ENCODE assay signal across 10 mouse cellular contexts in the genomic region with DNA sequence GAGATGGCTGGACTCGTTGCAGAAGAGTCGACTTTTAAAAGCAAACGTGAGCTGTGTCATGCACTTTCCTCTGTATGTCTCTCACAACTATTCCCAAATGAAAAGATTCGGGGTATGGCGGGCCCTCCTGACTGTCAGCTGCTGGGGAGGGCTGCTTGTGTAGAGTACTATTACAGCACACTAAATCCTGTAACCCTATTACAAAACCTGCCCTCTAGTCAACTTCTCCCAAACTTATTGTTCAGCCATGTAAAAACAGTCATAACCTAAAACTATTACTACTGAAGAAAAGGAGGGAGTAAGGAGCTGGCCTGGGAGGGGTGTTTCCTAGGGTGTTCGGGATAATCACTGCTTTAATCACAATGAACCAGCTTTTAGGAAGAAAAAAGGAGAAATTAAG. TPM values are rescaled to one million over a fixed set of nuclear protein-coding genes. Genes with fewer than 3 reads are reported as not detected.
DNase-seq lines count a peak whose midpoint lies in the region; ATAC-seq and TF ChIP-seq lines count a peak whose summit lies in the region.
"Had no signal": no experiment of that assay in that cellular context is flagged by ENCODE, and none has a peak within 500 bp of the region (broad histone marks: within the 10 kb centered on the region; RNA-seq: fewer than 3 reads in every experiment).

No protein-coding gene starts in this region.

- no peaks in the 10 kb centered on the region for H3K36me3 ChIP-seq in heart, embryonic 15.5 days
- H3K36me3 ChIP-seq in hindbrain, embryonic 13.5 days, result no peaks in the 10 kb centered on the region
- no peaks in the 10 kb centered on the region for H3K36me3 ChIP-seq in midbrain, embryonic 13.5 days

- peaks cover 68% of the 10 kb centered on the region for H3K27me3 ChIP-seq in heart, embryonic 15.5 days
- peaks cover 53% of the 10 kb centered on the region for H3K27me3 ChIP-seq in hindbrain, embryonic 13.5 days
- H3K27me3 ChIP-seq in midbrain, embryonic 13.5 days, result peaks cover 43% of the 10 kb centered on the region

- H3K4me3 ChIP-seq in heart, embryonic 15.5 days, result peak overlapping the region; percentile 15; the same call in 1 of the 2 replicates
- peak overlapping the region; percentile 32; the same call in 1 of the 2 replicates for H3K4me3 ChIP-seq in cortical plate, adult 2 months (ENCODE audit: insufficient read depth, low read length)
- peak overlapping the region; percentile 61 for H3K4me3 ChIP-seq in hindbrain, embryonic 13.5 days
- peak overlapping the region; percentile 66 for H3K4me3 ChIP-seq in midbrain, embryonic 13.5 days (replicated peaks)

- no peak overlapping the region for H3K9ac ChIP-seq in heart, embryonic 15.5 days
- peak overlapping the region; percentile 31 for H3K9ac ChIP-seq in hindbrain, embryonic 13.5 days
- H3K9ac ChIP-seq in midbrain, embryonic 13.5 days (replicated peaks), result peak overlapping the region; percentile 55

- H3K4me1 ChIP-seq in heart, embryonic 15.5 days (replicated peaks), result peaks cover 33% of the 10 kb centered on the region
- H3K4me1 ChIP-seq in cortical plate, adult 2 months (ENCODE audit: control insufficient read depth, insufficient read depth, low read length), result no peaks in the 10 kb centered on the region
- H3K4me1 ChIP-seq in hindbrain, embryonic 13.5 days (replicated peaks), result peaks cover 52% of the 10 kb centered on the region
- H3K4me1 ChIP-seq in midbrain, embryonic 13.5 days (replicated peaks), result peaks cover 74% of the 10 kb centered on the region

- 57% methylated on average over 6 of the region's 6 CpGs for WGBS in heart, embryonic 15.5 days
- 3% methylated on average over 6 of the region's 6 CpGs for WGBS in hindbrain, embryonic 13.5 days
- 7% methylated on average over 6 of the region's 6 CpGs for WGBS in midbrain, embryonic 13.5 days

- 0 out of 2 replicates have a peak overlapping the region, but pooled peaks have one; percentile 4 for H3K4me2 ChIP-seq in heart, embryonic 15.5 days
- H3K4me2 ChIP-seq in hindbrain, embryonic 13.5 days, result peak overlapping the region; percentile 86
- H3K4me2 ChIP-seq in midbrain, embryonic 13.5 days (replicated peaks), result peak overlapping the region; percentile 66

- H3K27ac ChIP-seq in heart, embryonic 15.5 days, result no peak overlapping the region
- peak overlapping the region; percentile 81 for H3K27ac ChIP-seq in cortical plate, adult 2 months (ENCODE audit: insufficient read depth, low read length)
- H3K27ac ChIP-seq in hindbrain, embryonic 13.5 days, result peak overlapping the region; percentile 40
- no peak overlapping the region for H3K27ac ChIP-seq in midbrain, embryonic 13.5 days

- no peak for ATAC-seq in heart, embryonic 15.5 days (replicated peaks; ENCODE audit: insufficient number of reproducible peaks, insufficient read depth, low FRiP score, low read depth)
- ATAC-seq in hindbrain, embryonic 13.5 days (ENCODE audit: low FRiP score), result no peak
- ATAC-seq in midbrain, embryonic 13.5 days, result no peak

- TF ChIP-seq CTCF in cortical plate, adult 2 months (IDR thresholded peaks at IDR 0.05; ENCODE audit: extremely low read depth, insufficient read depth, low read length), result no peak

- TF ChIP-seq POLR2A in cortical plate, adult 2 months (IDR thresholded peaks at IDR 0.05; ENCODE audit: extremely low read depth, insufficient read depth, low read length), result no peak

- H3K9me3 ChIP-seq in heart, embryonic 15.5 days (replicated peaks), result no peaks in the 10 kb centered on the region
- H3K9me3 ChIP-seq in hindbrain, embryonic 13.5 days, result no peaks in the 10 kb centered on the region
- no peaks in the 10 kb centered on the region for H3K9me3 ChIP-seq in midbrain, embryonic 13.5 days

- intact Hi-C loops in heart, postnatal 36 days (cut with DNase I), result loop anchor here (5.0 kb wide), 1 partner anchor 118 kb away; no protein-coding TSS in a partner anchor
- intact Hi-C loops in gastrocnemius, postnatal 36 days (cut with DNase I), result no loop called here

- DNase-seq in heart, postnatal 36 days, result no peak
- DNase-seq in gastrocnemius, postnatal 25 days, result no peak
- DNase-seq in natural killer cell, adult 2 months (ENCODE audit: low spot score in 2 of 2), result no peak
- DNase-seq in gastrocnemius, postnatal 36 days, result no peak
- DNase-seq: gastrocnemius, postnatal 10 days had no signal

RNA-seq across cellular contexts. Expression of gene Sall1, which starts 4.1 kb away (rescaled TPM):
- 2.5 and 3.6 TPM in 2 replicates for polyA plus RNA-seq in heart, embryonic 15.5 days (2015; fragmentation: Nextera tagmentation; extraction: Ambion mirVana)
- 1 to 10 TPM; 1.0 to 1.5 TPM for total RNA-seq in heart, postnatal 36 days (2021)
- 11.7 and 12.5 TPM in 2 replicates for polyA plus RNA-seq in cortical plate, adult 2 months (2012; rRNA removed)
- polyA plus RNA-seq in hindbrain, embryonic 13.5 days (2015; fragmentation: Nextera tagmentation; extraction: Ambion mirVana), result 9.3 and 10.5 TPM in 2 replicates
- polyA plus RNA-seq in midbrain, embryonic 13.5 days (2015; fragmentation: Nextera tagmentation; extraction: Ambion mirVana), result 9.1 and 11.0 TPM in 2 replicates
- total RNA-seq in gastrocnemius, postnatal 25 days (2021), result not detected
- total RNA-seq in gastrocnemius, postnatal 36 days (2021), result not detected
- total RNA-seq: common myeloid progenitor, adult 5-6 weeks had no signal

Comparison
In these comparisons a context has a peak if more than half of its experiments do, and no peak if none do; other contexts are left out.
1. H3K27ac ChIP-seq: peak in cortical plate, adult 2 months (single experiment) and hindbrain, embryonic 13.5 days (single experiment); none in heart, embryonic 15.5 days (single experiment) and midbrain, embryonic 13.5 days (single experiment).
2. H3K4me2 ChIP-seq: peak in every context shown above with its lines; median percentile 86 in hindbrain, embryonic 13.5 days; 66 in midbrain, embryonic 13.5 days; 4 in heart, embryonic 15.5 days.
3. H3K4me3 ChIP-seq: peak in every context shown above with its lines; median percentile 66 in midbrain, embryonic 13.5 days; 61 in hindbrain, embryonic 13.5 days; 32 in cortical plate, adult 2 months; 15 in heart, embryonic 15.5 days.